In genomic region chr13:60069196-60069595, GRCm38 (mm10) we compare ENCODE assay signal across 10 mouse cellular contexts.
DNase-seq lines count a peak whose midpoint lies in the region; ATAC-seq and TF ChIP-seq lines count a peak whose summit lies in the region.
"Had no signal": no experiment of that assay in that cellular context is flagged by ENCODE, and none has a peak within 500 bp of the region (broad histone marks: within the 10 kb centered on the region; RNA-seq: fewer than 3 reads in every experiment).

No protein-coding gene starts in this region.

- no peak for DNase-seq in heart, adult 11 months
- DNase-seq in testis, postnatal 14 days (ENCODE audit: low spot score): no peak
- DNase-seq in yolk sac, embryonic 10.5 days (ENCODE audit: low spot score): peak; percentile 43
- DNase-seq in layer of hippocampus, postnatal 36 days: no peak
- DNase-seq in left cerebral cortex, adult 11 months (ENCODE audit: low spot score): no peak

- H3K9me3 ChIP-seq in heart, embryonic 13.5 days: no peaks in the 10 kb centered on the region
- H3K9me3 ChIP-seq in intestine, embryonic 16.5 days (ENCODE audit: control insufficient read depth, low read length): no peaks in the 10 kb centered on the region
- H3K9me3 ChIP-seq: midbrain, embryonic 12.5 days had no signal

- H3K36me3 ChIP-seq in heart, embryonic 13.5 days: no peaks in the 10 kb centered on the region
- no peaks in the 10 kb centered on the region for H3K36me3 ChIP-seq in testis, adult 2 months (ENCODE audit: control insufficient read depth, insufficient read depth, low read length)
- no peaks in the 10 kb centered on the region for H3K36me3 ChIP-seq in intestine, embryonic 16.5 days (ENCODE audit: control insufficient read depth, insufficient read depth, low read length)
- H3K36me3 ChIP-seq: midbrain, embryonic 12.5 days had no signal

- TF ChIP-seq POLR2A in testis, adult 2 months (IDR thresholded peaks at IDR 0.05; ENCODE audit: control insufficient read depth, low read depth, low read length): no peak

- no peak for ATAC-seq in heart, embryonic 13.5 days (ENCODE audit: extremely low read depth, insufficient number of reproducible peaks, low FRiP score, low TSS enrichment)
- ATAC-seq in intestine, embryonic 16.5 days: peak; percentile 39; the same call in 1 of the 2 replicates

- no peak overlapping the region for H3K9ac ChIP-seq in heart, embryonic 13.5 days
- no peak overlapping the region for H3K9ac ChIP-seq in intestine, embryonic 16.5 days (ENCODE audit: low read depth, low read length)
- H3K9ac ChIP-seq: midbrain, embryonic 12.5 days had no signal

- no peaks in the 10 kb centered on the region for H3K27me3 ChIP-seq in heart, embryonic 13.5 days (replicated peaks)
- H3K27me3 ChIP-seq in testis, adult 2 months (ENCODE audit: control insufficient read depth, insufficient read depth, low read length): no peaks in the 10 kb centered on the region
- no peaks in the 10 kb centered on the region for H3K27me3 ChIP-seq in intestine, embryonic 16.5 days (replicated peaks; ENCODE audit: control insufficient read depth, insufficient read depth, low read length)
- H3K27me3 ChIP-seq: CH12.LX; midbrain, embryonic 12.5 days had no signal

- peaks cover 12% of the 10 kb centered on the region for H3K4me1 ChIP-seq in heart, embryonic 13.5 days
- no peaks in the 10 kb centered on the region; the same call in 1 of the 2 replicates for H3K4me1 ChIP-seq in testis, adult 2 months (ENCODE audit: control insufficient read depth, insufficient read depth, low read length)
- peaks cover 12% of the 10 kb centered on the region; the same call in 1 of the 2 replicates for H3K4me1 ChIP-seq in intestine, embryonic 16.5 days (ENCODE audit: control insufficient read depth, insufficient read depth, low read length)
- H3K4me1 ChIP-seq: midbrain, embryonic 12.5 days had no signal

- TF ChIP-seq CTCF in testis, adult 2 months (IDR thresholded peaks at IDR 0.05; ENCODE audit: control insufficient read depth, insufficient read depth, insufficient replicate concordance, low read depth, low read length): no peak

- 0 out of 2 replicates have a peak overlapping the region, but pooled peaks have one; percentile 9 for H3K4me2 ChIP-seq in heart, embryonic 13.5 days
- no peak overlapping the region for H3K4me2 ChIP-seq in intestine, embryonic 16.5 days (ENCODE audit: low read depth, low read length)
- H3K4me2 ChIP-seq: midbrain, embryonic 12.5 days had no signal

- H3K27ac ChIP-seq in heart, embryonic 13.5 days (replicated peaks): 0 out of 2 replicates have a peak overlapping the region, but pooled peaks have one; percentile 8
- H3K27ac ChIP-seq in testis, adult 2 months (ENCODE audit: control insufficient read depth, insufficient read depth, low read depth, low read length): no peak overlapping the region
- H3K27ac ChIP-seq in intestine, embryonic 16.5 days (ENCODE audit: low read length): no peak overlapping the region
- H3K27ac ChIP-seq: midbrain, embryonic 12.5 days had no signal

- WGBS in heart, embryonic 13.5 days: 25% methylated on average over 9 of the region's 9 CpGs
- WGBS in intestine, embryonic 16.5 days: 43% methylated on average over 9 of the region's 9 CpGs

- H3K4me3 ChIP-seq in heart, embryonic 13.5 days: no peak overlapping the region
- H3K4me3 ChIP-seq in testis, adult 2 months (ENCODE audit: control insufficient read depth, low read depth, low read length): peak overlapping the region; percentile 58
- no peak overlapping the region for H3K4me3 ChIP-seq in intestine, embryonic 16.5 days (ENCODE audit: low read length)
- H3K4me3 ChIP-seq: midbrain, embryonic 12.5 days had no signal
